Mouse (Mus musculus) CH12.LX (cell line): ENCODE data around the gene Epc2. TPM values are rescaled to one million over a fixed set of nuclear protein-coding genes. Genes with fewer than 3 reads are reported as not detected.

Experiments used
- DNase-seq: peaks from one replicate; pipeline ENCODE4 v3.0.0-alpha.2; 2013; ENCODE audit errors: extremely low read depth
- H3K27ac ChIP-seq: 2 replicates; pipeline ENCODE4 v1.5.1; 2012; ENCODE audit warnings: low read depth, mild to moderate bottlenecking, control low read depth, moderate library complexity; ENCODE audit not compliant: insufficient read depth
- H3K27me3 ChIP-seq: replicated peaks from 2 replicates; pipeline ENCODE3; 2012; ENCODE audit warnings: inconsistent platforms
- H3K36me3 ChIP-seq, 2 experiments: replicated peaks in 1 of 2; 2 replicates each; pipeline versions ENCODE3 to v1.6.1; 2012; ENCODE audit warnings: inconsistent platforms in 1 of 2, low read length in 1 of 2, mild to moderate bottlenecking in 1 of 2, mixed read lengths in 1 of 2, moderate library complexity in 1 of 2; ENCODE audit not compliant: control insufficient read depth in 1 of 2, insufficient read depth in 1 of 2
- H3K4me1 ChIP-seq, 2 experiments: 2 replicates each; pipeline ENCODE4 v1.6.1; 2012; ENCODE audit warnings: inconsistent platforms in 1 of 2, moderate library complexity in 1 of 2; ENCODE audit not compliant: insufficient read depth in 2 of 2, control insufficient read depth in 1 of 2
- H3K4me2 ChIP-seq: 2 replicates; pipeline ENCODE4 v1.6.1; 2012; ENCODE audit warnings: low read depth, mild to moderate bottlenecking, control low read depth; ENCODE audit not compliant: poor library complexity, insufficient read depth, severe bottlenecking
- H3K4me3 ChIP-seq, 3 experiments: fragments of 150-350 bp in 1 of 3; sonication (generic) in 1 of 3; replicated peaks in 1 of 3; 2 replicates each; pipeline versions ENCODE3 to v1.5.1; 2011 to 2012; ENCODE audit warnings: low read depth in 2 of 3, low read length in 2 of 3, mild to moderate bottlenecking in 2 of 3, moderate library complexity in 2 of 3, control low read depth in 1 of 3, improper control_type of control experiment in 1 of 3, inconsistent platforms in 1 of 3, mixed read lengths in 1 of 3; ENCODE audit not compliant: poor library complexity in 1 of 3
- H3K79me2 ChIP-seq: replicated peaks from 2 replicates; pipeline ENCODE4 v1.6.1; 2012; ENCODE audit warnings: mild to moderate bottlenecking, moderate library complexity; ENCODE audit not compliant: control insufficient read depth, poor library complexity, insufficient read depth, severe bottlenecking; ENCODE audit errors: extremely low read depth
- H3K9ac ChIP-seq: 2 replicates; pipeline ENCODE4 v1.6.1; 2012; ENCODE audit warnings: low read depth, mild to moderate bottlenecking, control low read depth, moderate library complexity; ENCODE audit not compliant: insufficient read depth
- H3K9me3 ChIP-seq: replicated peaks from 2 replicates; pipeline ENCODE3; 2012; ENCODE audit warnings: low read length, inconsistent platforms, mixed read lengths
- BHLHE40 ChIP-seq: IDR thresholded peaks from 2 replicates; pipeline ENCODE4 v1.6.1; 2011; ENCODE audit warnings: mild to moderate bottlenecking, low read depth, low read length, improper control_type of control experiment
- CHD1 ChIP-seq: IDR thresholded peaks from 2 replicates; pipeline ENCODE4 v1.6.1; 2012; ENCODE audit warnings: low read depth, low read length, improper control_type of control experiment, inconsistent platforms
- ELF1 ChIP-seq: IDR thresholded peaks from 2 replicates; pipeline ENCODE4 v1.6.1; 2014; ENCODE audit warnings: low read depth, mild to moderate bottlenecking, inconsistent platforms, low read length, improper control_type of control experiment
- EP300 ChIP-seq: IDR thresholded peaks from 2 replicates; pipeline ENCODE4 v1.6.1; 2011; ENCODE audit warnings: low read length, improper control_type of control experiment
- ETS1 ChIP-seq: conservative IDR thresholded peaks from 2 replicates; pipeline ENCODE4 v1.6.1; 2012; ENCODE audit warnings: low read depth, mild to moderate bottlenecking, inconsistent platforms, low read length, improper control_type of control experiment, moderate library complexity
- HCFC1 ChIP-seq: IDR thresholded peaks from 2 replicates; pipeline ENCODE4 v1.6.1; 2012; ENCODE audit warnings: low read depth, mild to moderate bottlenecking, inconsistent platforms, low read length, improper control_type of control experiment
- KAT2A ChIP-seq: IDR thresholded peaks from 2 replicates; pipeline ENCODE4 v1.6.1; 2012; ENCODE audit warnings: low read length, improper control_type of control experiment, inconsistent platforms; ENCODE audit not compliant: insufficient replicate concordance
- MAX ChIP-seq: IDR thresholded peaks from 2 replicates; pipeline ENCODE4 v1.6.1; 2011; ENCODE audit warnings: low read length, improper control_type of control experiment
- MEF2A ChIP-seq: IDR thresholded peaks from 2 replicates; pipeline ENCODE4 v1.6.1; 2014; ENCODE audit warnings: low read depth, mild to moderate bottlenecking, inconsistent platforms, low read length, improper control_type of control experiment, borderline replicate concordance
- MXI1 ChIP-seq: IDR thresholded peaks from 2 replicates; pipeline ENCODE4 v1.6.1; 2011; ENCODE audit warnings: mild to moderate bottlenecking, low read depth, low read length, improper control_type of control experiment
- MYC ChIP-seq: IDR thresholded peaks from 2 replicates; pipeline ENCODE4 v1.6.1; 2011; ENCODE audit warnings: low read depth, mild to moderate bottlenecking, improper control_type of control experiment, low read length
- NELFE ChIP-seq: IDR thresholded peaks from 2 replicates; pipeline ENCODE4 v1.6.1; 2011; ENCODE audit warnings: low read depth, low read length, improper control_type of control experiment
- NRF1 ChIP-seq: IDR thresholded peaks from 2 replicates; pipeline ENCODE4 v1.6.1; 2014; ENCODE audit warnings: low read depth, mild to moderate bottlenecking, inconsistent platforms, low read length, improper control_type of control experiment, moderate library complexity
- POLR2A ChIP-seq: IDR thresholded peaks from 2 replicates; pipeline ENCODE4 v1.6.1; 2011; ENCODE audit warnings: low read depth, mild to moderate bottlenecking, improper control_type of control experiment, low read length
- RAD21 ChIP-seq: IDR thresholded peaks from 2 replicates; pipeline ENCODE4 v1.6.1; 2011; ENCODE audit warnings: low read depth, mild to moderate bottlenecking, low read length, improper control_type of control experiment, moderate library complexity
- RCOR1 ChIP-seq: conservative IDR thresholded peaks from 2 replicates; pipeline ENCODE4 v1.6.1; 2012; ENCODE audit warnings: low read depth, mild to moderate bottlenecking, inconsistent platforms, low read length, improper control_type of control experiment
- SMC3 ChIP-seq: IDR thresholded peaks from 2 replicates; pipeline ENCODE4 v1.6.1; 2011; ENCODE audit warnings: low read depth, low read length, improper control_type of control experiment
- TCF12 ChIP-seq: IDR thresholded peaks from 2 replicates; pipeline ENCODE4 v1.6.1; 2014; ENCODE audit warnings: low read depth, mild to moderate bottlenecking, inconsistent platforms, low read length, improper control_type of control experiment
- USF2 ChIP-seq: conservative IDR thresholded peaks from 2 replicates; pipeline ENCODE4 v1.6.1; 2011; ENCODE audit warnings: low read depth, low read length, improper control_type of control experiment
- ZC3H11A ChIP-seq: IDR thresholded peaks from 2 replicates; pipeline ENCODE4 v1.6.1; 2012; ENCODE audit warnings: low read depth, mild to moderate bottlenecking, inconsistent platforms, low read length, improper control_type of control experiment
- ZKSCAN1 ChIP-seq: IDR thresholded peaks from 2 replicates; pipeline ENCODE4 v1.6.1; 2012; ENCODE audit warnings: low read depth, inconsistent platforms, low read length, improper control_type of control experiment, borderline replicate concordance
- ZNF384 ChIP-seq: IDR thresholded peaks from 2 replicates; pipeline ENCODE4 v1.6.1; 2012; ENCODE audit warnings: low read depth, low read length, improper control_type of control experiment, inconsistent platforms
- dilution Hi-C: fragments of 300-500 bp; cut with MboI; formaldehyde crosslinking; loops from 2 replicates; pipeline ENCODE4 v1.14.3; 2020; ENCODE audit warnings: low sequenced_read_pairs; ENCODE audit not compliant: extremely low pct_unique_long_range_greater_than_20kb, extremely low pct_ligation_motif_present
- in situ Hi-C: fragments of 300-500 bp; cut with MboI; formaldehyde crosslinking; loops from 3 replicates; pipeline ENCODE4 v1.14.3; 2019; ENCODE audit warnings: low sequenced_read_pairs, low pct_ligation_motif_present, low pct_unique_long_range_greater_than_20kb, mixed read lengths
- polyA plus RNA-seq: library from polyadenylated mRNA; unstranded; fragments of >175 nt; gene quantifications from 2 replicates; pipeline ENCODE4 v1.2.1, GENCODE M21; 2012; ENCODE audit warnings: low read depth; ENCODE audit not compliant: insufficient read length
- total RNA-seq, 2 experiments: library from RNA; depleted of rRNA; stranded (reverse); fragments of 300-350 nt in 1 of 2; fragments of >200 nt in 1 of 2; gene quantifications; 2 replicates each; pipeline ENCODE4 v1.2.3; 2012 to 2014

The Epc2 gene
- total and polyA plus RNA-seq, 3 experiments, result 10.5 to 22.8 (median 19.2) TPM

DNA sequence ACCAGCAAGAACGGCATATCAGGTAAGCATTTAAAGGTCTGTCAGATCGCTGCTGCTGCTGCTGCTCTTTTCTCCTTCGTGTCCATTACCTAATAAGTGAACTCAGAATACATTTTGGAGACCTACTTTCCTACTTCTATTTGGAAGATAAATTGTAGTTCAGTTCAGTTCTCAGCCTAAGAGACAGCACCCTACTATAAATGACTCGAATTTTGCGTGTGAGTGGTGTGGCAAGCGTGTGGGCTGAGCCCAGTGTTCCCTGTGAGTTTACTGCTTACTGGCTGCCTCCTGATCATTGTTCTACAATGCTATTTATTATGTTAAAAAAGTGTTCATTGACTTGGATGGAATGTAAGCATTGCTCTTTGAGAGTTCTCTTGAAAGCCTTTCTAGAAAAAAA is 85.9 kb downstream of the Epc2 start:
- Histone ChIP-seq H3K4me3 (no peak overlapping the region), H3K9ac (no peak overlapping the region), H3K27me3 (no peaks in the 10 kb centered on the region), H3K79me2 (no peaks in the 10 kb centered on the region), H3K4me1 (peaks cover 2 to 11% of the 10 kb centered on the region in 2 experiments; a peak in 3 of 4 replicates), H3K27ac (no peak overlapping the region), H3K36me3 (peaks cover 20 to 42% of the 10 kb centered on the region in 2 experiments), H3K4me2 (no peak overlapping the region), H3K9me3 (no peaks in the 10 kb centered on the region)
- TF ChIP-seq TCF12, result no peak
- no peak for TF ChIP-seq ZNF384
- TF ChIP-seq CHD1, result no peak
- TF ChIP-seq ETS1, result no peak
- no peak for TF ChIP-seq BHLHE40
- TF ChIP-seq ZC3H11A, result no peak
- TF ChIP-seq MYC, result no peak
- no peak for TF ChIP-seq EP300
- TF ChIP-seq ZKSCAN1, result no peak
- TF ChIP-seq HCFC1, result no peak
- no peak for TF ChIP-seq MXI1
- dilution Hi-C loops, result no loop called here
- in situ Hi-C loops, result no loop called here
- DNase-seq, result no peak

DNA sequence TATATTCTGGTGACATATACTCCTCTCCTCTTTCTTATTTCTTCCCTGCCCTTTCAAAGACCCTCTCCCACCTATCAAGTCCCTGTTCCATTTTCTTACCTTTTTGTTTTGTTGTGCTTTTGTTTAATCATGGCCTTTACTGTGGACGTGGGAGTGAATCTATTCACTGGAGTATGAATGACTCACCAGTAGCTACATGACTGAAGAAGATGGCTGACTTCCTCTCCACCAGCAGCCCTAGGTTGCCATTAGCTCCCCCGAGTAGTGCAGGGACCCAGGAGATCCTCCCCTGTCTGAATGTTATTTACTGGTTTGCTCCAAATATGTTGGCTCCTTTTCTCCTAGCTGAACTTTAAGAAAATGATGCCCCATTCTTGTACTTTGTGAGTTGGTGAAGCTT is 86.8 kb downstream of the Epc2 start:
- Histone ChIP-seq H3K79me2 (no peaks in the 10 kb centered on the region; the same call in 1 of the 2 replicates), H3K9me3 (no peaks in the 10 kb centered on the region), H3K4me1 (peaks cover 2 to 11% of the 10 kb centered on the region in 2 experiments; a peak in 3 of 4 replicates), H3K9ac (no peak overlapping the region), H3K27ac (no peak overlapping the region), H3K4me2 (no peak overlapping the region), H3K4me3 (no peak overlapping the region), H3K36me3 (peaks cover 18 to 45% of the 10 kb centered on the region in 2 experiments), H3K27me3 (no peaks in the 10 kb centered on the region)
- TF ChIP-seq USF2 (no peak), BHLHE40 (no peak), HCFC1 (no peak), RCOR1 (no peak), MEF2A (no peak), POLR2A (no peak), NELFE (no peak), NRF1 (no peak), SMC3 (no peak), KAT2A (no peak), MAX (no peak), RAD21 (no peak), CHD1 (no peak), TCF12 (no peak), EP300 (no peak), ELF1 (no peak)
- in situ Hi-C loops, result no loop called here
- dilution Hi-C loops, result no loop called here
- DNase-seq, result peak; percentile 9
